Mouse (Mus musculus) limb, embryonic 15.5 days (tissue): ENCODE results near the gene Bphl. TPM values are rescaled to one million over a fixed set of nuclear protein-coding genes. Genes with fewer than 3 reads are reported as not detected.

ENCODE experiments used
- ATAC-seq: fragments of 200-750 bp; cut with Nextera tagmentation; 2 replicates; pipeline ENCODE4 v1.8.0; 2017; ENCODE audit warnings: low read depth, moderate TSS enrichment; ENCODE audit not compliant: insufficient number of reproducible peaks, low FRiP score, low TSS enrichment
- H3K27ac ChIP-seq: fragments of 300-500 bp; sonication (generic); 2 replicates; pipeline ENCODE4 v1.5.1; 2015; ENCODE audit warnings: moderate library complexity, mild to moderate bottlenecking, inconsistent platforms
- H3K27me3 ChIP-seq: fragments of 300-500 bp; sonication (generic); 2 replicates; pipeline ENCODE4 v1.6.1; 2015; ENCODE audit warnings: inconsistent platforms
- H3K36me3 ChIP-seq: fragments of 300-500 bp; sonication (generic); 2 replicates; pipeline ENCODE4 v1.6.1; 2015; ENCODE audit warnings: inconsistent platforms
- H3K4me1 ChIP-seq: fragments of 300-500 bp; sonication (generic); 2 replicates; pipeline ENCODE4 v1.6.1; 2015; ENCODE audit warnings: inconsistent platforms
- H3K4me2 ChIP-seq: fragments of 300-500 bp; sonication (generic); 2 replicates; pipeline ENCODE4 v1.6.1; 2015; ENCODE audit warnings: mild to moderate bottlenecking, inconsistent platforms
- H3K4me3 ChIP-seq: fragments of 300-500 bp; sonication (generic); 2 replicates; pipeline ENCODE4 v1.5.1; 2015; ENCODE audit warnings: mild to moderate bottlenecking, inconsistent platforms
- H3K9ac ChIP-seq: fragments of 300-500 bp; sonication (generic); 2 replicates; pipeline ENCODE4 v1.6.1; 2015; ENCODE audit warnings: inconsistent platforms
- H3K9me3 ChIP-seq: fragments of 300-500 bp; sonication (generic); 2 replicates; pipeline ENCODE4 v1.6.1; 2016; ENCODE audit warnings: inconsistent platforms
- WGBS: fragments of 180-500 bp; shearing (Covaris S2); methylation state at CpG from one replicate; pipeline ENCODE4 v1.1.7; 2015; 5-methylcytosine and 5-hydroxymethylcytosine counted together
- polyA plus RNA-seq: library from polyadenylated mRNA; unstranded; fragments of >200 nt; fragmentation: Nextera tagmentation; extraction: Ambion mirVana; gene quantifications from 2 replicates; pipeline ENCODE4 v1.2.1, GENCODE M21; 2015

The Bphl gene
- polyA plus RNA-seq, 1 experiment from 2014 or later = 38.9 TPM

DNA sequence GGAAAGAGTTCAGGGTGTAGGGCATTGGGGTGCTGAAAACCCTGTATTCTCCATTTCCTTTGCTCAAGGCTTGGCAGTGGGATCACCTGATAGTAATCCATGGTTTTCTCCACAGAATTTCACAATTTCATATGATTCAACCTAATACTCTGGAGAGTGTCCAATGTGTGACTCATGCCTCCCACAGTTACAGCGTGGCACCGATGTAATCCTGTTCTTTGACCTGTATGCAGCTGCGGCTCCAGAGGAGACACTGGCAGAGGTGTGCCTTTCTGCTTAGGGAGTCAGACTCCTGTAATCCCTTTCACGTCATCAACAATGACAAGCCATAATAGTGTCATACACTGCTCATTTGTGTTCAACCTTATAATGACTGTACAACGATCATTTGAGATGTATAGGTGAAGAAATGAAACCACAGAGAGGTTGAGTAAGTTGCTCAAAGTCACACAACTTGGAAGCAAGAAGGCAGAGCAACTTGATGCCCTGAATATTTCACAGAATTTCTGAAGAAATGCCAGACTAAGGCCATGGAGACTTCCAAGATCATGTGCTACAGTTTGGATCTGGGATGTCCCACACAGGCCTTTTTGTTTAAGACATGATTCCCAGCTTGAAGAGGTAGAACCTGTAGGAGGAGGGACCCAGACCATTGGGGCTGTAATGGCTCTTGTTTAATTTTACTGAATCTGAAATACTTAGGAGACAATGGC, 75.1 kb downstream of the Bphl start:
- no peaks in the 10 kb centered on the region for H3K4me1 ChIP-seq
- no peak overlapping the region for H3K4me3 ChIP-seq
- H3K36me3 ChIP-seq = no peaks in the 10 kb centered on the region
- H3K9me3 ChIP-seq = no peaks in the 10 kb centered on the region
- no peak overlapping the region for H3K9ac ChIP-seq
- no peak for ATAC-seq
- 64% methylated on average over 5 of the region's 5 CpGs for WGBS
- H3K27ac ChIP-seq = no peak overlapping the region
- no peak overlapping the region for H3K4me2 ChIP-seq
- no peaks in the 10 kb centered on the region for H3K27me3 ChIP-seq

DNA sequence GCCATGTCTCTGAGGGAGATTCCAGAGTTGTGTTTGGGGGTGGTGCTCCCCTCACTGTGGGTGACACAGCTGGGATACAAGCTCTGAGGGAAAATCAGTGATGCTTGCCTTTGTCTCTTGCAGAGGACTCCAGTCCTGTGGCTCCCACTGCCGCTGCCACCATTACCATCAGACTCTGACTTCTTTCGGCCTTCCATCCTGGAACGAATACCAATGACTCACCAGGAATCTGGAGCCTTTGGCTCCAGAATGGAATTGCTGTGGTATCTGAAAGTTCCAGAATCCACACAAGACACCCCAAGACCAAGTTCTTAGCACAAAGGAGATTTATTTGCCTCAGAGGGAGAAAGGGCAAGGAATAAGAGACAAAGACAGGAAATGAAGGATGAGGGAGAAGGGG, 75.7 kb downstream of the Bphl start:
- Histone ChIP-seq H3K4me3 (no peak overlapping the region), H3K4me2 (no peak overlapping the region), H3K27me3 (no peaks in the 10 kb centered on the region), H3K36me3 (no peaks in the 10 kb centered on the region), H3K9ac (no peak overlapping the region), H3K27ac (no peak overlapping the region), H3K4me1 (no peaks in the 10 kb centered on the region), H3K9me3 (no peaks in the 10 kb centered on the region)
- WGBS = 89% methylated on average over 3 of the region's 3 CpGs
- ATAC-seq = no peak

GRCm38 (mm10) chr13:34114654-34115053, 77.3 kb downstream of the Bphl start:
- H3K9ac ChIP-seq = no peak overlapping the region
- no peaks in the 10 kb centered on the region for H3K9me3 ChIP-seq
- no peak for ATAC-seq
- H3K4me1 ChIP-seq = no peaks in the 10 kb centered on the region
- H3K27ac ChIP-seq = no peak overlapping the region
- 55% methylated on average over 4 of the region's 4 CpGs for WGBS
- H3K27me3 ChIP-seq = no peaks in the 10 kb centered on the region
- H3K4me2 ChIP-seq = no peak overlapping the region
- H3K4me3 ChIP-seq = no peak overlapping the region
- no peaks in the 10 kb centered on the region for H3K36me3 ChIP-seq

DNA sequence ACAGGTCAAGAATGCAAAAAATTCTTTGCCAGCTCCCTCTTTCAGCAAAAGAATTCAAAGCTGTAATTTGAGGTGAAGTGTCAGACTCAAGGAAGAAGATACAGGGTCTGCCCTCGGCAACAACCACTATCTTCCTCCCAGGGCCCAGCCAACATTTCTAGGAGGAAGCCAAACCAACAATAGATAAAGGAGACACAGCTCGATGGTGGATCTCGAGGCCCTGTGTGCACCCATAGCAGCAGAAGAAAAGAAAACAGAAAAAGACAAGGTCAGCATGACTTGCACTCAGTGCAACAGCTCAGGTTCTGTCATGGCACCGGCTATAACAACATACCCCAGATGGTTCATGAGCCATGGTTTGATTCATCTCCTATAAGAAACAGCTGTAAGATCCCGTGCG, 79.1 kb downstream of the Bphl start:
- H3K4me2 ChIP-seq = no peak overlapping the region
- 74% methylated on average over 6 of the region's 6 CpGs for WGBS
- H3K4me1 ChIP-seq = no peaks in the 10 kb centered on the region
- H3K27ac ChIP-seq = no peak overlapping the region
- no peaks in the 10 kb centered on the region for H3K27me3 ChIP-seq
- no peaks in the 10 kb centered on the region for H3K9me3 ChIP-seq
- H3K36me3 ChIP-seq = no peaks in the 10 kb centered on the region
- no peak overlapping the region for H3K9ac ChIP-seq
- no peak for ATAC-seq
- no peak overlapping the region for H3K4me3 ChIP-seq

GRCm38 (mm10) chr13:34118816-34119215, 81.4 kb downstream of the Bphl start:
- Histone ChIP-seq H3K27me3 (no peaks in the 10 kb centered on the region), H3K9me3 (no peaks in the 10 kb centered on the region), H3K36me3 (no peaks in the 10 kb centered on the region), H3K27ac (no peak overlapping the region), H3K9ac (no peak overlapping the region), H3K4me3 (no peak overlapping the region), H3K4me2 (no peak overlapping the region), H3K4me1 (no peaks in the 10 kb centered on the region)
- ATAC-seq = no peak
- 74% methylated on average over 4 of the region's 4 CpGs for WGBS

DNA sequence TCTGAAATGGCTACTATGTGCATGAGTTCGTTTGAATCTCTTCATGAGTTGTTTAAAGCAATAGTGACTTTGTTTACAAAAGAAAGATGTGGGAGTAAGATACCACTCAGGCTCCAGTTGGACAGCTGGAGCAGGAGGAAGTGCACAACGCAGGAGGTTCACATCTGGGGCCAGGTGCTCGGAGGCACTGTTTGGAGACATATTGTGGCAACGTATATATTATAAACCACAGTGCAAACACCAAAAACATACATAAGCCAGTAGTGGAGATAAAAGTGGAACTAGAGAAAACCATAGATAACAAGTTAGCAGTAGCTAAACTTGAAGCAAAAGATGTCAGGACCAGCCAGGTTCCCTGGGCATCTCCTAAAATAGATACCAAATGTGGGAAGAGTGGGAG, 82.0 kb downstream of the Bphl start:
- ATAC-seq = no peak
- Histone ChIP-seq H3K4me3 (no peak overlapping the region), H3K9me3 (no peaks in the 10 kb centered on the region), H3K9ac (no peak overlapping the region), H3K4me1 (no peaks in the 10 kb centered on the region), H3K36me3 (no peaks in the 10 kb centered on the region), H3K27me3 (no peaks in the 10 kb centered on the region), H3K4me2 (no peak overlapping the region), H3K27ac (no peak overlapping the region)
- WGBS = 65% methylated on average over 4 of the region's 4 CpGs

DNA sequence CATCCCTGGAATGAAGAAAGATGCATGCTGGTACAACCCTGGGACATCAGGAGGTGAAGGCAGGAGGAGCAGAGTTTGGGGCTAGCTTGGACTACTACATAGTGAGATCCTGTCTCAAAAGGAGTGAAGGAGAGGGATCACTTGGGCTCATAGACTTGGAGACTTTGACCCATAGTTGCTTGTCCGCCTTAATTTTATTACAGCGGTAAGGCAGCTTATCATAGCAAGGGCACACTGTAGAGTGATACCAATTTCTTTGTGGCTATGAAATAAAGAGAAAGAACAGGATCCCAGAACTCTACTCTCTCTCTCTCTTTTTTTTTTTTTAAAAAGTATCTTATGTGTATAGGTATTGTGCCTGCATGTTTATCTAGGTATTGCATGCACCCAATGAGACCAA, 83.1 kb downstream of the Bphl start:
- Histone ChIP-seq H3K4me2 (no peak overlapping the region), H3K27ac (no peak overlapping the region), H3K9ac (no peak overlapping the region), H3K4me1 (peaks cover under 1% of the 10 kb centered on the region; the same call in 1 of the 2 replicates), H3K4me3 (no peak overlapping the region), H3K36me3 (no peaks in the 10 kb centered on the region), H3K27me3 (no peaks in the 10 kb centered on the region), H3K9me3 (no peaks in the 10 kb centered on the region)
- 95% methylated on average over 2 of the region's 2 CpGs for WGBS
- ATAC-seq = no peak

Other genes starting within 250 kb of the Bphl start
- gene Serpinb6e, start 194.2 kb upstream of the Bphl start, polyA plus RNA-seq = not detected in 2 replicates
- 4.4 and 5.3 TPM in 2 replicates for gene Serpinb6c, start 131.9 kb upstream of the Bphl start, polyA plus RNA-seq
- 13.8 and 19.5 TPM in 2 replicates for gene Nqo2, start 72.9 kb upstream of the Bphl start, polyA plus RNA-seq
- 16.7 and 19.2 TPM in 2 replicates for gene Ripk1, start 35.2 kb upstream of the Bphl start, polyA plus RNA-seq
- 67.3 and 71.8 TPM in 2 replicates for gene Serpinb6a, start 34.8 kb upstream of the Bphl start, polyA plus RNA-seq
- gene Tubb2a, start 40.4 kb downstream of the Bphl start, polyA plus RNA-seq = 188 and 249 TPM in 2 replicates
- gene Tubb2b, start 92.9 kb downstream of the Bphl start, polyA plus RNA-seq = 33.5 and 34.5 TPM in 2 replicates
- gene Psmg4, start 125.4 kb downstream of the Bphl start, polyA plus RNA-seq = 62.6 and 65.5 TPM in 2 replicates